Mouse (Mus musculus) cerebral cortex, adult 2 months (tissue): ENCODE data around the gene Pgpep1l.

ENCODE experiments used
- WGBS: fragments of 180-500 bp; shearing (Covaris S2); methylation state at CpG from one replicate; pipeline ENCODE4 v1.1.7; 2018; 5-methylcytosine and 5-hydroxymethylcytosine counted together

Gene Pgpep1l

DNA sequence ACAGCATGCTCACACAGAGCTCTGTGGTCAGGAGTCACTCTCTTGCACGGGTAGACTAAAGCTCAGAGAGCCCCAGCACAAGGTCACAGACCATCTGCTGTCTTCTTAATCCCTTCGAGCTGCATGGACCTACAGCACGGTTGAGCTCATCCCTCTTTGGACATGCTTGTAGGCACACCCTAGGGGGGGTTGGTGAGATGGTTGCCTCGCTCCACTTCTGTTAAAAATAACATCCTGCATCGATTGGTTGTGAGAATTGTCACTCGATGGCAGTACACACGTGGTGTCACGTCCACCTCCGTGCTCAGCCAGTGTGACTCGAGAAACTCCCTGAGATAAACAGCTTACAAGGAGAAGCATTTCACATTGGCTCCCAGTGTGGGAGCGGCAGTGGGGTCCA, 45.2 kb downstream of the Pgpep1l start:
- WGBS = 74% methylated on average over 11 of the region's 11 CpGs

DNA sequence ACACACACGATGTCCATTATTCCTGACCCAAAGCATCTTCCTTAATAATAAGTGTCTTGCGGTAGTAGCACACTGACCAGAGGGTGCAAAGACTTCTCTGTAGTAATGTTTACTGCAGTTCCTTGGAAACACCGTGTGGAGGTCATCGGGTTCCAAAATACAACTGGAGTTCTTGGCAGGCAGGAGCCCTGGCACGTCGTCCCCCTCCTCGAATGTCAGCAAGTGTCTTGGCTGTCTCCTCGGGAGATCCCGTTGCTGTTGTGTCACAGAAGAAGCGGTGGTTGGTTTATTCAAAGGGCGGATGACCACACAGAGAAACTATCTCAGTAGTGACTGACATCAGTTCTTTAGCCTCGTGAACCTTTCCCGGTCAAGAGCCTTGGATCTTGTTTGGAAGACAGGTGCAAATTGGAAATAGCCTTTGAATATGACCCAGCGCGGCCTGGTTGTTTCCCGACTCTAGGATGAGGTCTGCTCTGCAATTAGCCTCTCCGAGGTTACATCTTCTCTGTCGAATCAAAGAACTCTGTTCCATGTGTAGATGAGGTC, 48.4 kb downstream of the Pgpep1l start:
- 78% methylated on average over 18 of the region's 18 CpGs for WGBS

DNA sequence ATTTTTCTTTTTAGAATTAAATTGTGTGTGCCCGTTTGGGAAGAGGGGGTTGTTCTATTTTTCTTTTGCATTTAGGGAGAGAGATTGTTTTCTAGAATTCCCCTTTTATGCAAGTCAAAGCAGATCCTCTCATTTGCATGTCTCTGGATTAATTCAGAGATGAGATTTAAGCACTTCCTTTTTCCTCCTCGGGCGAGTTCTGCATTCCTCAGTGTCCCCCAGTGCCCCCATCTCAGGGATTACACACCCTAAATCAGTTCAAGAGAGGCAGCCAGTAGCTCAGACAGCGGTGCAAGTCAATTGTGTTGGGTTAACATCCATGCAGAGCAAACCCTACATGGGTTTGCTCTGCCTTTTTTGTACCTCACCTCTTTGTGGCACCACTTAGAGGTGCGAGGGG, 50.2 kb downstream of the Pgpep1l start:
- 68% methylated on average over 5 of the region's 5 CpGs for WGBS

DNA sequence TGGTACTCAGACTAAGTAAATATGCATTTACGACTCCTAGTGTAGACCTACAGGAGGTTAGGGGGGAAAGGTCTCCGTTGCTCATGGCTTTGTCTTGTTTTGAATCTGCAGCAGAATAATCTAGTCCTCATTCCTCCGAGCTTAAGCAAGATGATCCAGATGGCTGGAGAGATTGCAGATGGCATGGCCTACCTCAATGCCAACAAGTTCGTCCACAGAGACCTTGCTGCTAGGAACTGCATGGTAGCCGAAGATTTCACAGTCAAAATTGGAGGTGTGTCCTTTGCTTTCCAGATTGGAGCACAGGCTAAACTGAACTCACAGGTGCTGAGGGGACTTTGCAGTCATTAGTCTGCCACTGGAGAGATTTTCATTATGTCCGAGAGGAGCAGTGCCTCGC, 52.1 kb downstream of the Pgpep1l start:
- 82% methylated on average over 7 of the region's 7 CpGs for WGBS

DNA sequence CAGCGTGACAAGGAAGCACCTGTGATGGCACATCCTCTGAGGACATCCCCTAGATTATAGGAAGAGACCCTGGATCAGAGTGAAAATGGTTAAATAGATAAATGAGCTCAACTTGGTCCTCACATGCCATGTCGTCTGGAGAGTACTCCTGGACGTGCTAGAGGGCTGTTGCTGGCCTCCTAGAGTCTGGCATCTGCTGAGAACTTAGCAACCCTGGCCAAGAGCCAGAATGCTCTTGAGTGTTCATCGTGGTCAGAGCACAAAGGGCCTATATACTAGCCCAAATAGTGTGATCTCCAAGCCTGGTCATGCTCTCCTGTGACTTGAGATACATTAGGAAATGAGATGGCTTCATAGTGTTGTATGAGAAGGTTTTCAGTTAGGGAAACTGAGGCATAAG, 53.6 kb downstream of the Pgpep1l start:
- 52% methylated on average over 4 of the region's 4 CpGs for WGBS

DNA sequence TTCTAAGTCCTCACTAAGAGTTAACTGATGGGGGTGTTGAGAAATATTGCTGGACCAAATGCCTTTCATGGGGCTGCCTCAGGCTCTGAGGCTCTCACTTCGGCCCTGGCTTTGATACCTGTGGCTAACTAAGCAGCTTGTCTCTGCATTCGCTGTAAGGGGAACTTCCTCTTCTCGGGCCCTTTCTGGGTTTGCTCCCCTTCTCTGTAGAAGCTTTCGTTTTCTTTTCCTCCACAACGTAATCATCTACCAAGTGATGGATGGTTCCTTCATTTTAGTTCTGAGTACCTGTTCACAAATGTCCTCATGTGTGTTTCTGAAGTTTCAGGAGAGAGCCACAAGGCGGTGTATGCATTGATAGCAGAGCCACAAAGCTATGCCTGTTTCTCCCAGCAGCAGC, 55.0 kb downstream of the Pgpep1l start:
- 92% methylated on average over 6 of the region's 6 CpGs for WGBS

DNA sequence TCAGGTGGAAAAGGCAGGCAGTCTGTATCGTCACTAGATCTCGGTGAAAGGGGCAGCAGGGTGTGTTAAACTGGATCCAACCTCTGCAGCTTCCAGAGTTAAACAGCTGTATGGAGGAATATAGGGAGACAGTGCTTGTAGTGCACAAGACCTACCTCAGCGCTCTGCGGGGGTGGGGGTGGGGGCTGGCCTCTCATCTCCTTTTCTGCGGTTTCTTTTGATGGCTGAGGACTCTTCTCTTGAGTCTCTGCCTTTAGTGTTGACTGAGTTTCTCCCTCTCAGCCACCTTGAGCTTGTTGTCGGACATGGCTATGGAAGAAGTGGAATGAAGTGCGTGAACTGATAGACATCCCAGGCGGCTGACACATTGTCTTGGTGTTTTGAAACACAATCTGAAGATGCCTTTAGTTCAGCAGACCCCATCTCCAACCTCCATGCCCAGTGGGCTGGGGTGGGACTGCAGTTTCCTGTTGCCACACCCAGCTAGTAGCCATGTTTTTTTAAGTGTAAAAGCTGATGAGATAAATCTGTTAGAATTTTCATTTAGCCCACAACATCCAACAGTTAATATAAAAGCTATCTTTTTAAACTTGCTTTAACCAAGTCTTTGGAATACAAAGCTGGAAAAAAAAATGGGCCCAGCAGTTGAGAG, 58.1 kb downstream of the Pgpep1l start:
- 91% methylated on average over 8 of the region's 8 CpGs for WGBS

DNA sequence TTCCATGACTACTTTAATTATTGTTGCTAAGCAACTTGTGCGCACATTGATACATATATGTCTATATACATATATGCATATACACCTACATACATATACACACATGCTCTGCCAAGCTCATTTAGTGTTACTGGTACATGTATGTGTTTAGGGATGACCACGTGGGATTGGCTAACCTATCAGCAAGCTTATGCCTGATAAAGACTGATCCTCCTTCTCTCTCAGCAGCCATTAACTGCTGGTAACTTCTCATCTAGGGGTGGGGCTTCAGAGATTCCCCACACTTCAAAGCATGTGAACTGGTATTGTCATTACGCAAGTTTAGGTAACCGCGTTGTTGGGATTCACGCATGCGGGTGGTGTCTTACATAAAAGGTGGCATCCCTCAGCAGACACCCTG, 64.4 kb downstream of the Pgpep1l start:
- 95% methylated on average over 7 of the region's 7 CpGs for WGBS

DNA sequence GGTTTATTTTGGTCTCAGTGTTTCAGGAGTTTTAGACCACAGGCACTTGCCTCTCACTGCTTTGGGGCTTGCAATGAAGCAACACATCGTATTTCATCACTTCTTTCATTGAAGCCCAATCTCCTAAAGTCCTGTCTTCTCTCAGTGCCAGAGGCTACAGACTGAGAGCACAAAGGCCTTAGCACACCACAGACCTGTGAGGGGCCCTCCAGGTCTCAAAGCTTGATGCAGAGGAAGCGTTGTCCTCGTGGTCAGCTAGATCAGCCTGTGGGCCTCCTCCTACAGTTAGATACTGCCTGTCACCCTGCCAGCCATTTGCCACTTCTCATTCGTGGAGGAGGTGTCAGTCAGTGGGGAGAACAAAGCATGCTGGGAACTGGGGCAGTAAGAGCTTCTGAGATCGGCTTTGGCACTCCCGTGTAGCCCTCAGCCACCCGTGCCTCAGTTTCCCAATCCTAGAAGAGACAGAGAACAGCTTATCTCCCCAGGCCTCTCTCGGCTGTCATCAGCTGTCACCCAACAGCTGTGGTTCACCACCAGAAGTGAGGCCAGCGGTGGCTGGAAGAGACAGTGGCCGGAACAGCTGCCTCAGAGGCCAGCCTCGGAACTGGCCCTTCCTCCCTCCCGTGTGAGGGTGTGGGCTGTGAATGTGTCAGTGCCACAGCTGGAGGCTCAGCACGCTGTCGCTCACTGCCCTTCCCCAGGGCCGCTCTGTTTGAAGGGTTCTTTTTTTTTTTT, 69.9 kb downstream of the Pgpep1l start:
- 83% methylated on average over 15 of the region's 15 CpGs for WGBS

DNA sequence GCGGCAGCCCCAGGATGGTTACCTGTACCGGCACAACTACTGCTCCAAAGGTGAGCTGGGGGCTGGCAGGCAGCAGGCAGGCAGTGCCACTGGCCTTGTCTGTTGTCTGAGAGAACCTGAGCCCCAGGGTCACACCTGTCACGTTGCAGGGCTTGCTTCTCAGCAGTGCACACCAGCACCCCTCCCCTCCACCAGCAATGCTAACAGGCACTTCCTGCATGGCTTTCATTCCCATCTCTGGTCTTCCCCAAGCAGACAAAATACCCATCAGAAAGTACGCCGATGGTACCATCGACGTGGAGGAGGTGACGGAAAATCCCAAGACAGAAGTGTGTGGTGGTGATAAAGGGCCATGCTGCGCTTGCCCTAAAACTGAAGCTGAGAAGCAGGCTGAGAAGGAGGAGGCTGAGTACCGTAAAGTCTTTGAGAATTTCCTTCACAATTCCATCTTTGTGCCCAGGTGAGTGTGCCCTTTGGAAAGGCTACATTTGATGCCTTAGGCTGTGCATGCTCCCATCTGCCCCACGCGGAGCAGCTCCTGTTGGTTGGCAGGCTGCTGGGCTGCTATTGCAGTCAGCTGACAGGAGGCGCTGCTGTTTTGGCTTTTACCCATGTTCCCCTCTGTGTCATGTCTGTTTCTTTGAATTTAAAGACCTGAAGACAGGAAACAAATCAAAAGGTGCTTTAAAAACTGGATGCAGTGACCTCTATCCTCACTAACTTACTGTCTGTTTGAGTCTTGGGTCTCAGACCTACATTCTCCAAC, 74.2 kb downstream of the Pgpep1l start:
- WGBS = 90% methylated on average over 13 of the region's 13 CpGs

DNA sequence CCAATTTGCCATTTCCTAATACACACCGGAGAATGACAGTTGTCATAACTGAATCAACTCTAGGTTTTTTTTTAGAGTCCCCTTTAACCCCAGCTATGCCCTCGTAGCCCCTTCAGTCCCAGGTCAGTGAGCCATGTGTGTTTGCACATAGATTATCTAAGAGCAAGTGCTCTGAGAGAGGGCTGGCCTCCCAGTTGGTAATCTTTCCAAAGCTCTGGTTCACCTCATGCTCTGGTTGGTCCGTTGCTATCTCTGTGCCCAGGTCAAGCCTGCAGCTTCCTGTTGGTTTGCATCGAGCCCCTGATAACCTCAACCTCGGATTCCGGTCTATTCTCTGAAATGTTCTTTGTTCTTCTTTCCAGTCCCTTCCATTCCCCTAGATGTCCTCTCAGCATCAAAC, 74.8 kb downstream of the Pgpep1l start:
- 93% methylated on average over 6 of the region's 6 CpGs for WGBS
